Mouse (Mus musculus): Measurements from ENCODE around the gene Bcl11b. TPM values are rescaled to one million over a fixed set of nuclear protein-coding genes. Genes with fewer than 3 reads are reported as not detected.
A peak's percentile ranks its signal among the peaks of the same experiment; 100 is the strongest.

The Bcl11b gene
- polyA plus RNA-seq, 1 experiment from 2014 or later = 33.5 TPM

DNA sequence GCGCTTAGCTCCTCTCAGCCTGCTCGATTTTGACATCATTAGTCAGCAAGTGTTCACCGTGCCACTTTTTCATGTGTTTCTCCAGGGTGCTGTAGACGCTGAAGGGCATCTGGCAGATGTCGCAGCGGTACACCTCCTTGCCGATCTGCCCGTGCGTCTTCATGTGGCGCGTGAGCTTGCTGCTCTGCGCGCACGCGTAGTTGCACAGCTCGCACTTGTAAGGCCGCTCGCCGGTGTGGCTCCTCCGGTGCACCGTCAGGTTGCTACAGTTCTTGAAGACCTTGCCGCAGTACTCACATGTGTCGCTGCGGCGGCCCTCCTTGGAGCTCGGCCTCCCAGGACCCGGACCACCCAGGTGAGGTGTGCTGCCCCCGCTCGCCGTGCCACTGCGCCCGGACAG, 88.0 kb downstream of the Bcl11b start:
- Histone ChIP-seq H3K36me3 (peaks cover 28% of the 10 kb centered on the region), H3K4me2 (no peak overlapping the region), H3K27ac (replicated peaks) (no peak overlapping the region), H3K9ac (no peak overlapping the region), H3K4me1 (replicated peaks) (peaks cover 12% of the 10 kb centered on the region), H3K4me3 (no peak overlapping the region), H3K9me3 (peaks cover 20% of the 10 kb centered on the region), H3K27me3 (no peaks in the 10 kb centered on the region)
- ATAC-seq (ENCODE audit: low read depth) = no peak
- WGBS = 96% methylated on average over 32 of the region's 32 CpGs

DNA sequence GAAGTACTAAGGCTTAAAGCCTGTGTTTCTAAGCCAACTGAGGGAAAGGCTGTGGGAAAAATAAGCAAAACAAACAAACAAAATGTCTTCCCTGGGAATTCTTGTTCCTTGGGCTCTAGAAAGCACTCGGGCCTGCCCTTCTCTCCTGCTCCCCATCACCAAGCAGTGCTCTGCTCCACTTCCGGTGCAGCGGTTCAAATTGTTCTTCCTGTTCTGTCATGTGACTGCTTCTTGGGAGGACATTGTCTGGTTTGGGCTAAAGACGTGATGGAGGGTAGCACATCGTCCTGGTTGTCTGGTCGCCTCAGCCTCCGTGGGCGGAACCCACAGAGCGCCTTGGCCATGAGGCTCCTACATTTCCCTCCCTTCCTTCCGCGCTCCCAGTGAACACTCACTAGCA, 94.6 kb downstream of the Bcl11b start:
- ATAC-seq (ENCODE audit: low read depth) = no peak
- 88% methylated on average over 11 of the region's 11 CpGs for WGBS

DNA sequence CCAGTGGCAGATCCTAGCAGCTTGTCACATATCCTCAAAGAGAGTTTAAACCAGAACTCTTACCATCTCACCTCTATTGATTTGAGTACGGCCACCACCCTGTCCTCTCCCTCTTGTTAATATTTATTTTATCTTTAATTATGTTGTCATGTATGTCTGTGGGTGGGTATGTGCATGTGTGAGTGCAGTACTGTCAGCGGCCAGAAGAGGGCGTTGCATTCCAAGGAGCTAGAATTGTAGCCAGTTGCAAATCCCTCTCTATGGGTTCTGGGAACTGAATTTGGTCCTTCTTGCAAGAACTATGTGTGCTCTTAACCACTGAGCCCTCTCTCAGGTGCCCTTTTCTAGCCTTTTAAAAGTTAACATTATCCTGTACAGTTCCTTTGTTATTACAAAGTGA, 98.1 kb downstream of the Bcl11b start:
- 96% methylated on average over 3 of the region's 3 CpGs for WGBS
- no peak for ATAC-seq (ENCODE audit: low read depth)
- no peak overlapping the region for H3K27ac ChIP-seq (replicated peaks)

More for the DNA sequence above, 94.6 kb downstream of the Bcl11b start:
- H3K27ac ChIP-seq (replicated peaks) = no peak overlapping the region
- H3K4me2 ChIP-seq = no peak overlapping the region
- peaks cover 2% of the 10 kb centered on the region for H3K4me1 ChIP-seq (replicated peaks)
- H3K9ac ChIP-seq = no peak overlapping the region
- no peaks in the 10 kb centered on the region for H3K27me3 ChIP-seq
- H3K4me3 ChIP-seq = no peak overlapping the region
- H3K9me3 ChIP-seq = 0 out of 2 replicates have a peak, but pooled peaks cover 4% of the 10 kb centered on the region
- H3K36me3 ChIP-seq = no peaks in the 10 kb centered on the region

DNA sequence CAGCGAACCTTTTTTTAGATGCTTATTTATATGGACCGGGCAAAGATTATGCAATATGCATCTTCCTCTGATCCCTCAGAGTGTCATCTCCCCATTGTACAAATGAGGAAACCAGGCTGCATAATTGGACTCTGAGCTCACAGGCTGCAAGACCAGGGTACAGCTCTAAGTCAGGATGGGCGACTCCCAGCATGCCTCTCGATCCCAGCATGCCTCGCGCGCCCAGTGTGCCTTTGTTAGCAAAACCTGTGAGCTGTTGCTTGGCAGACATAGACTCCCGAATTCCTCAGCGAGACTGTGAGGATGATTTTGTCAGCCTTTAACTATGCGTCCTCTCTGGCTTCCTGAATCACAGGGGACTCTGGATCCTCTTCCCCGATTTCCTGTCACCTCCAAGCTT, 98.9 kb downstream of the Bcl11b start:
- no peak for ATAC-seq (ENCODE audit: low read depth)
- Histone ChIP-seq H3K4me3 (no peak overlapping the region), H3K36me3 (no peaks in the 10 kb centered on the region), H3K27ac (replicated peaks) (no peak overlapping the region; the same call in 1 of the 2 replicates), H3K4me2 (no peak overlapping the region), H3K9ac (no peak overlapping the region), H3K27me3 (no peaks in the 10 kb centered on the region), H3K4me1 (replicated peaks) (no peaks in the 10 kb centered on the region; the same call in none of the 2 replicates), H3K9me3 (0 out of 2 replicates have a peak, but pooled peaks cover 4% of the 10 kb centered on the region)
- 89% methylated on average over 11 of the region's 11 CpGs for WGBS

More for the DNA sequence above, 98.1 kb downstream of the Bcl11b start:
- Histone ChIP-seq H3K9me3 (0 out of 2 replicates have a peak, but pooled peaks cover 4% of the 10 kb centered on the region), H3K4me3 (no peak overlapping the region), H3K4me1 (replicated peaks) (no peaks in the 10 kb centered on the region; the same call in none of the 2 replicates), H3K9ac (no peak overlapping the region), H3K4me2 (no peak overlapping the region), H3K27me3 (no peaks in the 10 kb centered on the region), H3K36me3 (no peaks in the 10 kb centered on the region)

DNA sequence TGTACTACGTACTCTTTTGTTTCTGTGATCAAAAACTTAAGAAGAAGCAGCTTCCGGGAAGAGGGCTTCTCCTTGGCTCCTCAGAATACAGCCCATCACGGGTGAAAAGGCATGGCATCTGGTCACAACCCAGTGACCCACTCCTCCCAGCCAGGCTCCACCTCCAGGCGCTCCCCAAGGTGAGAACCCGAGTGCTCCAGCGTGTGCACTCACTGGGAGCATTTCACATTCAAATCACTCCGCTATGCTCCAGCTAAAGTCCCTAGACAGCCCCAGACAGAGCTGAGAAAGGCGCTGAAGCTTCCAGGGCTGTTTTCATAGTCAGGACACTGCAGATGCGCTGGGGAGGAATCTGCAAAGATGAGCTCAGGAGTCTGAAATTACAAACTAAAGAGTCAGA, 99.5 kb downstream of the Bcl11b start:
- no peak for ATAC-seq (ENCODE audit: low read depth)
- Histone ChIP-seq H3K36me3 (no peaks in the 10 kb centered on the region), H3K9ac (no peak overlapping the region), H3K27me3 (no peaks in the 10 kb centered on the region), H3K4me2 (no peak overlapping the region), H3K27ac (replicated peaks) (peak overlapping the region; percentile 33; the same call in 1 of the 2 replicates), H3K4me3 (no peak overlapping the region), H3K4me1 (replicated peaks) (no peaks in the 10 kb centered on the region; the same call in none of the 2 replicates), H3K9me3 (0 out of 2 replicates have a peak, but pooled peaks cover 4% of the 10 kb centered on the region)
- 40% methylated on average over 9 of the region's 9 CpGs for WGBS

DNA sequence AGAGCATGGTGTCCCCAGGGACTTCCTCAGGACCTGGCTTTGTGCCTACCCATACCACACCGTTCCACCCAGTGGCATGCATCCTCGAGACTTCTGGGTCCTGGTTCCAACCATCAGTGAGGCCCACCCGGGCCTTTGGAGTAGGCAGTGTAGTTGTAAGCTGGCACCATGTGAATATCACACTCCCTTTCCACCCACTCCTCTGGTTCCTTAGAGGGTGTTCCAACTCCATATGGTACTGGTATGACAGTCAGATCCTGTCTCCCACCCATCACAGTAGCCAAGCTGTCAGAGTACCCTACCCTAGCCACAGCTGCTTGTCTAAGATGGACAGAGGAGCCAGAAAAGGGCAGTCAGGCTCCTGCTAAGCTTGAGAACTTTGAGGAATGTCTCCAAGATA, 112.0 kb downstream of the Bcl11b start:
- Histone ChIP-seq H3K4me3 (no peak overlapping the region), H3K27me3 (no peaks in the 10 kb centered on the region), H3K4me1 (replicated peaks) (peaks cover 14% of the 10 kb centered on the region), H3K9ac (no peak overlapping the region), H3K27ac (replicated peaks) (no peak overlapping the region), H3K36me3 (no peaks in the 10 kb centered on the region), H3K9me3 (no peaks in the 10 kb centered on the region), H3K4me2 (no peak overlapping the region)
- 93% methylated on average over 3 of the region's 3 CpGs for WGBS
- no peak for ATAC-seq (ENCODE audit: low read depth)

DNA sequence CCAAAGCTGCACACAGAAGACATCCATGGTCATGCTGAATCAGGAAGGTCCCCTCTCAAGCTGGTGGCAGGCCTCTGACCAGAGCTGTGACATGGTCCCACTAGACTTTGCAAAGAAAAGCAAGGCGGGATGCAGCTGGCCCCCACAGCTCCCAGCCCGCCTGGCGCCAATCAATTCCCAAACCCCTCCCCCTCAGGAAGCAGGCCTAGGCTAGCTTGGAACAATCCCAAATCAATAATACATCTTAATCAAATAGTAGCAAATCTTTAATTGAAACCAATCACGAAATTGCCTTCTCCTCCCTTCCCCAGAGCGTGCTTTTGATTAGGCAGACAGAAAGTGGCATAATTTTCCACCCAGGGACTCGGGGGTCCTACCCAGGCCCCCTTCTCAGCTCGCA, 113.1 kb downstream of the Bcl11b start:
- ATAC-seq (ENCODE audit: low read depth) = no peak
- Histone ChIP-seq H3K36me3 (no peaks in the 10 kb centered on the region), H3K9ac (no peak overlapping the region), H3K4me2 (no peak overlapping the region), H3K4me3 (no peak overlapping the region), H3K4me1 (replicated peaks) (peaks cover 14% of the 10 kb centered on the region), H3K27me3 (no peaks in the 10 kb centered on the region; the same call in 1 of the 2 replicates), H3K9me3 (no peaks in the 10 kb centered on the region), H3K27ac (replicated peaks) (no peak overlapping the region)
- 79% methylated on average over 7 of the region's 7 CpGs for WGBS

DNA sequence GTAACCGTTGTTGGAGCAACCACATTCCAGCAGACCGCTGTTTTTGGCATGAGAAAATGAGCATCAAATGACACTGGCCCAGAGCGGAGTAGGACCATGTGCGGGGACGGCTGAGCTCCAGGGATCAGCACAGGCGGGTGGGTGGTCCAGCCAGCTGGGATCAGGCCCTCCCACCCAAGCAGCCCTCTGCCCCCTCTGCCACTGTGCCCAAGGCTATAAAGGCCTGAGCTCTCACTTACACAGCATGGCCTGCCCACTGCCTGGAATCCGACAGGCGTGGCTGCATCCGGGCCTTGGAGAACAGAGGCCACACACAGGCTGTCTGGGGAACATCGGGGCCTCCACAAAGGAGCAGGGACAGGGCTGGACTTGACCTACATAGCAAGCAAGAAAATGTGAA, 113.6 kb downstream of the Bcl11b start:
- H3K27ac ChIP-seq (replicated peaks) = no peak overlapping the region
- no peak overlapping the region for H3K4me2 ChIP-seq
- H3K36me3 ChIP-seq = no peaks in the 10 kb centered on the region
- no peaks in the 10 kb centered on the region for H3K9me3 ChIP-seq
- 61% methylated on average over 10 of the region's 10 CpGs for WGBS
- no peak overlapping the region for H3K4me3 ChIP-seq
- peaks cover 14% of the 10 kb centered on the region for H3K4me1 ChIP-seq (replicated peaks)
- no peak overlapping the region for H3K9ac ChIP-seq
- H3K27me3 ChIP-seq = no peaks in the 10 kb centered on the region; the same call in 1 of the 2 replicates
- ATAC-seq (ENCODE audit: low read depth) = no peak

DNA sequence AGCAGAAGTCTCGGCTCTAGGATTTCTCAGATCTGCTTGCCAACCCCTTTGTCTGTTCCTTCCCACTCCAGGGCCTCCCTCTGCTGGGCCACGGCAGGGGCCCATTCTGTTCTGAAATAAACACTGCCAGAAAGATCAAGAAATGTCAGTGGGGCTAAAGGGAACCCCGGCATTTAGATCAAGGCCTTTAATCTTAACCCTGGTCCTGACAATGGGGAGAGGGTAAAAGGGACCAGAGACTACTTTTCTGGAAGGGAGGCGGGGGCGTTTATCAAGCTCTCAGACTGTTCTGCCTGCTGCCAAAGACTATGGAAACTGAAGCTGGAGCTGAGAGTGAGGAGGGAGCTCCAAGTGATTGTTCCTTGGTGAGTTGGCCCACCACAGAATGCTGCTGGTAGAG, 114.8 kb downstream of the Bcl11b start:
- ATAC-seq (ENCODE audit: low read depth) = no peak
- Histone ChIP-seq H3K27me3 (no peaks in the 10 kb centered on the region; the same call in 1 of the 2 replicates), H3K4me3 (no peak overlapping the region), H3K27ac (replicated peaks) (no peak overlapping the region), H3K4me1 (replicated peaks) (peaks cover 18% of the 10 kb centered on the region), H3K36me3 (no peaks in the 10 kb centered on the region), H3K4me2 (no peak overlapping the region), H3K9me3 (no peaks in the 10 kb centered on the region), H3K9ac (no peak overlapping the region)
- WGBS = 33% methylated on average over 5 of the region's 5 CpGs

DNA sequence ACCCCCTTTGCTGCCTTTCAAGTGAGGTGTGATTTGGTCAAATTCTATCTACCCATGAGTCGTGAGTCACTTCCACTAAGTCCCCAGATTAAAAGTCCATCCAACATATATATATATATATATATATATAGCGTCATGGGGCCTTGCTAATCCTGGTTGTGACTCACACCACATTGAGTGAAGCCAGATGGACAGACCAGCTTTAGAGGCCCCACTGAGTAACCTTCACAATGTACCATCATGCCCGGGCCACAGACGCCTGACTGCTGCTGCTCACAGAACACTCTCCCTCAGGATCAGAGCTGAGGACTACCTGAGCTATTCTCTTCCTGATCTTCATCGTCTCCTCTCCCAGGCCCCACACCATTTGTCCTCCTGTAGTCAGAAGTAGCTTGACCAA, 115.4 kb downstream of the Bcl11b start:
- no peak overlapping the region for H3K9ac ChIP-seq
- H3K4me3 ChIP-seq = no peak overlapping the region
- no peak overlapping the region for H3K27ac ChIP-seq (replicated peaks)
- WGBS = 86% methylated on average over 5 of the region's 5 CpGs
- peaks cover 19% of the 10 kb centered on the region for H3K4me1 ChIP-seq (replicated peaks)
- H3K4me2 ChIP-seq = no peak overlapping the region
- no peaks in the 10 kb centered on the region; the same call in 1 of the 2 replicates for H3K27me3 ChIP-seq
- H3K9me3 ChIP-seq = no peaks in the 10 kb centered on the region
- H3K36me3 ChIP-seq = no peaks in the 10 kb centered on the region
- no peak for ATAC-seq (ENCODE audit: low read depth)

DNA sequence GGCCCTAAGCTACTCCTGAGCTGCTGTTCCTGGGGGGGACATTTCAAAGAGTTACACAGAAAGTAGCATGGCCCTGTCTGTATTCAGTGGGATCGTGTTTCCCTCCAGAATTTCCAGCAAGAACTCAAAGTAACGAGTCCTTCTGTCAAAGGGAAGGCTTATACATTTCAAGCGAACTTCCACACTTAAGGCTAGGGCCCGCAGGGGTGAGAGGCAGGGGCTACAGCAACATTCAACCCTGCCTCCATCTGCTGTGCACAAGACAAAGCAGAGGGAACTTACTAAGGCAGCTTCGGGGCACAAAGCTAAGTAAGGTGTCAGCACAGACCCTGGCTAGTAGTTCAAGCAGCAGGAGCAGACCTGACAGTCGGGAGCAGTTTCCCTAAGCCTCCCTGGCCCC, 115.8 kb downstream of the Bcl11b start:
- no peak overlapping the region for H3K4me3 ChIP-seq
- H3K36me3 ChIP-seq = no peaks in the 10 kb centered on the region
- 75% methylated on average over 6 of the region's 6 CpGs for WGBS
- ATAC-seq (ENCODE audit: low read depth) = no peak
- H3K9me3 ChIP-seq = no peaks in the 10 kb centered on the region
- H3K4me2 ChIP-seq = no peak overlapping the region
- H3K9ac ChIP-seq = no peak overlapping the region
- no peak overlapping the region for H3K27ac ChIP-seq (replicated peaks)
- no peaks in the 10 kb centered on the region; the same call in 1 of the 2 replicates for H3K27me3 ChIP-seq
- H3K4me1 ChIP-seq (replicated peaks) = peaks cover 19% of the 10 kb centered on the region

DNA sequence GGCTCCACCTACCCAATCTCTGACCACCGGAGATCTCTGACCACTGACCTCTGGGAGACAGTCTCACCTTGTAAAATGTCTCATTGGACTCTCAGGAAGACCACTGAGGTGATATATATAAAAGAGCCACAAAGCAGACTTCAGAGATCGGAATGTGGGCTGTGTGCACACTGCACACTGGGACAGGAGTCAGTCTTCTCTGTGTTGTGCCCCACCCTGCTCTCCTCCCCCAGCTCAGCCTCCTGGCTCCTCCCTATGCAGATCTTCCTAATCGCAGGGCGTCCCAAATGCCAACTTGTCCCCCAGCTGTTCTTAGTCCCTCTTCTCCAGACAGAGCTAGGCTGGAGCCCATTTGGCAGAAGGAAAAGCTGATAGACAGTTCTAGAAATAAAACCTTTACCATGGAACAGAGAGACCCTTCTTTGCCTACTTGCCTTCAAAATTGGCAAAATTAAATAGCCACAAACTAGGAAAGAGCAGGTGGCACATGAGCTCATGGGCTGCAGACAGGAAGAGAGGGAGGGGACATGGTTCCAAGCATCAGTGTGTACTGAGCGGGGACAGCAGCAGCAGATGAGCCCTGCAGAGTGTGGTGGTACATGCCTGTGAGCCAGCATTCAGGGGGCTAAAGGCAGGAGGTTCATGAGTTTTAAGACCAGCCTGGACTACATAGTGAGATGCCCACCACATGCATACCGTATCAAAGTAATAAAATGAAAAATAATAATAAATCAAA, 118.9 kb downstream of the Bcl11b start:
- no peaks in the 10 kb centered on the region; the same call in 1 of the 2 replicates for H3K27me3 ChIP-seq
- WGBS = 74% methylated on average over 6 of the region's 6 CpGs
- no peak overlapping the region for H3K9ac ChIP-seq
- H3K4me1 ChIP-seq (replicated peaks) = peaks cover 14% of the 10 kb centered on the region
- H3K9me3 ChIP-seq = no peaks in the 10 kb centered on the region
- H3K4me3 ChIP-seq = no peak overlapping the region
- H3K4me2 ChIP-seq = no peak overlapping the region
- no peak overlapping the region for H3K27ac ChIP-seq (replicated peaks)
- ATAC-seq (ENCODE audit: low read depth) = no peak
- no peaks in the 10 kb centered on the region for H3K36me3 ChIP-seq
